Comparison of ENCODE assay signal across 7 mouse cellular contexts in the genomic region with DNA sequence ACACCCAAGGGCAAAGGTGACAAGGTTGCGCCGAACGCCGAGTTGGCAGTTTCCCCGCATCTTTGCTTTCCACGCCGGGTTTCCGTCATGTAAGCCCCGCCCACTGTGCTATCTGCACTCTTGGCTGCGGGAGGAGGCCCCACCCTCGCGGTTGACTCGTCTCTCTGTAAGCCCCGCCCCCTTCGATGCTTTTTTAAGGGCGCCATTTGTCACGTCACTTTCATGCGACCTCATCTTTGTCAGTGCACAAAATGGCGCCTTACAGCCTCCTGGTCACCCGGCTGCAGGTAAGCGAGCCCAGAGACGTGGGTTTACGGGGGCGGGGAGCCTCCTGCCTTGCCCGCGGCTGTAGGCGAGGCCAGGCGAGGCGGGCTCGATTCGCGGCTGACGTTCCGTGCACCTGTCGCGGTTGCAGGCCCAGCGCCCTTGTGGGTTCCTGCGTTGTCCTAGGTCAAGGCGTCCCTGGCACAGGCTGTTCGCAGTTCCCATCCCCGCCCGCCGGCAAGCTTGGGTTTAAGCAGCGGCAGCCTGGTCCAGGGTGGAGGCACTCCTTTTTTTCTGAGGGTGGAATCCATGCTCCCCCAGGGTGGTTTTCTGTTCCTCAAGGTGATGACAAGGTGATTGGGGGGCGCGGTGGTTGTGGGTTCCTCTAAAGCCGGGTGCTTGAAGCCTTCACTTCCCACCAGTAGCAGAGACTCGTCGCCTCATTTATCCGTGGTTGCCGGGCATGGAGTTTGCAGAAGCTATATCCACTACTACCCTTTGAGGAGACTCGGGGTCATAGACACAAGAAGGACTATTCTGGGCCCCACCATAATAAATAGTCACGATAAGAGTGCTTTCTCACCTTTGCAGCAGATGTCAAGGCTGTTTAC. TPM values are rescaled to one million over a fixed set of nuclear protein-coding genes. Genes with fewer than 3 reads are reported as not detected.
DNase-seq lines count a peak whose midpoint lies in the region; ATAC-seq lines count a peak whose summit lies in the region.

A gene (plus strand): TSS at position 48 of the 875 bp plus-strand sequence.

- WGBS in intestine, embryonic 16.5 days, result under 1% methylated on average over 53 of the region's 53 CpGs
- under 1% methylated on average over 53 of the region's 53 CpGs for WGBS in midbrain, embryonic 11.5 days

- peak within 1 kb of the TSS; percentile 83 for H3K4me3 ChIP-seq in intestine, embryonic 16.5 days (ENCODE audit: low read length)
- peak within 1 kb of the TSS; percentile 96 for H3K4me3 ChIP-seq in midbrain, embryonic 11.5 days (ENCODE audit: low read depth, low read length)

- H3K9me3 ChIP-seq in intestine, embryonic 16.5 days (ENCODE audit: control insufficient read depth, low read length), result no peaks in the 10 kb centered on the region
- no peaks in the 10 kb centered on the region for H3K9me3 ChIP-seq in midbrain, embryonic 11.5 days (ENCODE audit: control insufficient read depth, low read length)

- peak within 1 kb of the TSS; percentile 82 for H3K4me2 ChIP-seq in intestine, embryonic 16.5 days (ENCODE audit: low read depth, low read length)
- H3K4me2 ChIP-seq in midbrain, embryonic 11.5 days, result peak within 1 kb of the TSS; percentile 82

- DNase-seq in adrenal gland, adult 2 months, result peak; percentile 99
- peak; percentile 99 for DNase-seq in embryo, embryonic 11.5 days (ENCODE audit: low read depth, low spot score)
- DNase-seq in gastrocnemius, postnatal 36 days, result peak; percentile 99 to 100
- DNase-seq in left cerebral cortex, postnatal 36 days (ENCODE audit: low spot score in 2 of 2), result peak; percentile 97 to 99
- peak; percentile 100 for DNase-seq in midbrain, embryonic 11.5 days (ENCODE audit: low spot score, missing footprints)
- DNase-seq in skeletal muscle tissue, adult 2 months (ENCODE audit: low read depth, low spot score), result peak; percentile 100

- peaks cover 8% of the 10 kb centered on the region; the same call in 1 of the 2 replicates for H3K4me1 ChIP-seq in intestine, embryonic 16.5 days (ENCODE audit: control insufficient read depth, insufficient read depth, low read length)
- H3K4me1 ChIP-seq in midbrain, embryonic 11.5 days (ENCODE audit: control insufficient read depth, insufficient read depth, low read length), result peaks cover 11% of the 10 kb centered on the region

- H3K36me3 ChIP-seq in intestine, embryonic 16.5 days (ENCODE audit: control insufficient read depth, insufficient read depth, low read length), result peaks cover 3% of the 10 kb centered on the region; the same call in 1 of the 2 replicates
- H3K36me3 ChIP-seq in midbrain, embryonic 11.5 days (ENCODE audit: control insufficient read depth, insufficient read depth, low read length), result peaks cover 21% of the 10 kb centered on the region

- H3K27ac ChIP-seq in intestine, embryonic 16.5 days (ENCODE audit: low read length), result peak within 1 kb of the TSS; percentile 99
- peak within 1 kb of the TSS; percentile 93 for H3K27ac ChIP-seq in midbrain, embryonic 11.5 days (ENCODE audit: low read depth, low read length)

- intact Hi-C loops in gastrocnemius, postnatal 36 days (cut with DNase I), result no loop called here
- intact Hi-C loops in left cerebral cortex, postnatal 36 days (cut with DNase I), result loop anchor here (2.0 kb wide), 1 partner anchor 14 kb away; a partner anchor contains a TSS

- peak within 1 kb of the TSS; percentile 89 for H3K9ac ChIP-seq in intestine, embryonic 16.5 days (ENCODE audit: low read depth, low read length)
- peak within 1 kb of the TSS; percentile 89 for H3K9ac ChIP-seq in midbrain, embryonic 11.5 days (ENCODE audit: low read length)

- peak; percentile 90 for ATAC-seq in intestine, embryonic 16.5 days
- ATAC-seq in midbrain, embryonic 11.5 days (ENCODE audit: low FRiP score), result peak; percentile 92

- no peaks in the 10 kb centered on the region for H3K27me3 ChIP-seq in intestine, embryonic 16.5 days (replicated peaks; ENCODE audit: control insufficient read depth, insufficient read depth, low read length)
- H3K27me3 ChIP-seq in midbrain, embryonic 11.5 days (ENCODE audit: control insufficient read depth, insufficient read depth, low read length), result no peaks in the 10 kb centered on the region

RNA-seq across cellular contexts. Expression of the gene that starts here (rescaled TPM):
- total RNA-seq in adrenal gland, adult 2 months (2021), result 1,000 to 10,000 TPM; 1,000 to 1,044 TPM
- 391 and 396 TPM in 2 replicates for polyA plus RNA-seq in adrenal gland, adult 2 months (2012; rRNA removed)
- total RNA-seq in gastrocnemius, postnatal 36 days (2021), result 1,000 to 10,000 TPM; 1,185 to 1,290 TPM
- 288 and 307 TPM in 2 replicates for polyA plus RNA-seq in intestine, embryonic 16.5 days (2015; fragmentation: Nextera tagmentation; extraction: Ambion mirVana)
- 100 to 1,000 TPM; 425 to 455 TPM for total RNA-seq in left cerebral cortex, postnatal 36 days (2021)
- 155 and 165 TPM in 2 replicates for polyA plus RNA-seq in midbrain, embryonic 11.5 days (2014; fragmentation: Nextera tagmentation; extraction: Ambion mirVana)

Comparison
In these comparisons a context has a peak if more than half of its experiments do, and no peak if none do; other contexts are left out.
1. Peak in every context shown above with its lines: DNase-seq, ATAC-seq, H3K4me3 ChIP-seq and H3K27ac ChIP-seq.